Mouse (Mus musculus): ENCODE results near the gene Vim. TPM values are rescaled to one million over a fixed set of nuclear protein-coding genes. Genes with fewer than 3 reads are reported as not detected.
A peak's percentile ranks its signal among the peaks of the same experiment; 100 is the strongest.

Gene Vim
- 100 to 1,000 TPM; 296 to 301 TPM for total RNA-seq (2021)
- long read RNA-seq, experiment 1, transcript Vim-201 (9 exons, 2,193 nt) = major isoform, 58 of 66 reads
- long read RNA-seq, experiment 1, partial matches to known transcripts = 2 of 66 reads
- long read RNA-seq, experiment 1, other reads (novel, unspliced or antisense) = 4 of 66 reads
- long read RNA-seq, experiment 2, transcript Vim-201 (9 exons, 2,193 nt) = major isoform, 33 of 35 reads
- long read RNA-seq, experiment 2, partial matches to known transcripts = 0 of 35 reads
- long read RNA-seq, experiment 2, other reads (novel, unspliced or antisense) = 1 of 35 reads

DNA sequence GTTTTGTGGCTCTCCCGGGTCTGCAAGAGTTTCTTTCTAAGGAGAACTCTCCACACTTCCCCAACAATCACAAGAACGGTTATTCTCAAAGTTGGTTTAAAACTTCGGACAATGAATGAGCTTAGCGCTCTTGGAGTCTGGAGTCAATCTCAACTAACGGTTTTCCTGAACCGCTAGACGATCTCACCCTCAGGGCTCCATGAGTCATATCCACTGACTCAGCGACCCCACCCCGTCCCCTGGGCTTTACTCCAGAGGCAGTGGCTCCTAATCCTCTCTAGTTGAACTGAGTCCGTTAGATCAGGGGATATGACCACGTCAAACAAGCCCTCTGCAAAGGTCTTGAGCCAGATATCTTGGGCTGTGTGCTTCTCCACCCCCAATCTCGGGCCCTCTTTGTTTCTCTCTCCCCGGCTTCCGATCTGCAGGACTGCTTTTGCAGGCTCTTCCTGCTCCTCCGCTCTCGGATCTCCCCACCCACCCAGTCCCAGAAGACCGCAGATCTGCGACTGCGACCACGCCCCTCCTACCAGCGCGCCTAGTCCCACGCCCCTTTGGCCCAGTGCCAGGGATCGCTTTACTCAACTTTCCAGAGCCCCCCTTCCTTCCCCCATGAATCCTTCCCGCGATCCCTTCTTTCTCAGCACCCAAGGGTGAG lies at the start of gene Vim:
TSS of gene Vim (plus strand) at position 520 of the 658 bp plus-strand sequence.
- peak; percentile 94 for DNase-seq

GRCm38 (mm10) chr2:13526205-13526604 lies 47.5 kb upstream of the Vim start:
- no peak for DNase-seq

DNA sequence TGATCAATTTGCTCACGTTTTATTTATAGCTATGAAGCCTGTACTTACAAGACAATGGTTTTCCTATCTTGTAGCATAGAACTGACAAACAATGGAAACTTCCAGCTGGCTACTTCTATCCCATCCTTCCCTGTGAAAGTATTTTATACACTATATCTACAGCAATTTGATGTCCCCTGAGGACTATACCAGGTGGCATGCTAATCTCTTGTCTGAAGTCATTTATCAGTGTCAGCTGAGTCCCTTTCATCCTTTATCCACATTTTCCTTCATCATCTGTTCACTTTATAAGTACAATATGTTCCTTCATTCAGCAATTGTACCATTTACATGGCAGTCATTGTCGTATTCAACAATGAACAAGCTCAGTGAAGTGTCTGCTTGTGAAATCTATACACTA lies 46.6 kb upstream of the Vim start:
- DNase-seq = no peak

DNA sequence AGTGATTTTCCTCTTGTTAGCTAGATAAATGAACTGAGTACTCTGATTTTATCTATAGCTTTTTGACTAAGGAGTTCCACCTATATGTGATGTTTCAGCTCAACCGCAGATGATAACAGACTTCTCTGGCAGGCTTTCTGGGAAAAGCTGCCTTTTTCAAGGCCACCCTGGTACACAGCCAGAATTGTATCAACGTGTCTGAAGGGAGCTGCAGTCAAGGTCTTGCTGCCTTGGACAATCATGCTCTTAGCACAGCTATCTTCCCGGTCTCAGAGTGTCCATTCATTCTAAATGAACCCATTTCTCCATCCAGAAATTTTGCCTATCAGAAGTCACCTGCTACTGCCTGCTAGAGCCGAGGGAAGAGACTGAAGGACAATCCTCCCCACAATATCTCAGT lies 46.2 kb upstream of the Vim start:
- DNase-seq = no peak

DNA sequence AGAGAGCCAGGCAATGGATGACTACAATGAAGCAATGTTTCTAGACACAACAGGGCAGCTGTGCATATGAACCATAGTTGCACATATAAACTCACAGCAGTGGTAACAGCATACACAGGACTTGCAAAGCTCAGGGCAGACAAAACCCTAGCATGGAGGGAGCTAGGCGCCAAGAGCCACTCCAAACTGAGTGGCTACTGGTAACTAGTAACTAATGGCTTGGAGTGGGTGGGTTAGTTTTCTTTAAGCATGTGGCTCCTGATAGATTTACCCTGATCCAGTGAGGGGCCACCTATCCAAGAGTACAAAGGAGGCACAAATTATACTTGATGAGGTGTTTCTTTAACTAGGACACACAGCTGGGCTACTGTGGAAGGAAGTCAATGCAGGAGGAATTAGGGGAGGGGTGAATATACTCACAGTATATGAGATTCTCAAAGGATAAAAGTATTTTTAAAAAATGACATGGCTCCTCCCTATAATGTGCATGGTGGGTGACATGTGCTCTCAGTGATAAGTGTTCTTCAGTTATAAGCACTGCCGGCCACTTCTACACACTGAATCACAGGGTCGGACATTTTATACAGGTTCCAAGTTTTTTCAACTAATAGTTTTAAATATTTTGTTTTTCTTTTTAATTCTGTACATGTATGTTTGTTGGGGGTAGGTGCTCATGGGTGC lies 44.3 kb upstream of the Vim start:
- no peak for DNase-seq

- DNase-seq = no peak
These were observed 43.1 kb upstream of the Vim start for GRCm38 (mm10) chr2:13530639-13531038.

DNA sequence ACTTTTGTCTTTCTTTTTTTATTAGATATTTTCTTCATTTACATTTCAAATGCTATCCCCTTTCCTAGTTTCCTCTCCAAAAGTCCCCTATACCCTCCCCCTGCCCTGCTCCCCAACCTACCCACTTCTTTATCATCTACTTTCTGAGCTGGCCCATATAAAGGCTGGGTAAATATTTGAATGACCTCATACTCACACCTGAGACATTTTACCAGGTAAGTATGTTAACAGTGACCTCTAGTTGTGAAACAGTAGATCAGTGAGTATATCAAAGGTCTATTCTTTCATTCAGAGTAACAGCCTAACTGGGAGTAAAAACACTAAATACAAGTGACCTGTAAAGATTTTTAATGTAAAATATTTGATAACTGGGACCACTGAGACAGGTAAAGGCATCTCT lies 37.0 kb upstream of the Vim start:
- DNase-seq = no peak

DNA sequence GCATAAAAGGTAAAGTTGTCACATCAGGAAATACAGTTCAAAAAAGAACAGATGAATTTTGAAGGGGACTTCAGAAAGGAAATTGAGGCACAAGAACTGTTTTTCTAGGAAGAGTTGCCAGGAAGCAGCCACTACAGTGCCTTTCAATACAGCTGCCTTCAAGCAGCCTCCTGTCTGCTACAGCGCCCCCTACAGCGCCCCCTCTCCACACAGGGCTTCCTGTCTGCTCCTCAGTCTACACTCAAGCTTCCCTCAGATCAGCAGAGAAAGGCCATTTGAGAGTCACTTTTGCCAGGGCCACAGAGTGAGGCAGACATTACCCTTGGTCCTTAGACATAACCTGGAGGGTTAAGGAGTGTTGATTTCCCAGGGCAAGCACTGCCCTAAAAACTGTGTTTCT lies 36.0 kb upstream of the Vim start:
- DNase-seq = no peak

- no peak for DNase-seq
These were observed 35.5 kb upstream of the Vim start for GRCm38 (mm10) chr2:13538258-13538657.

DNA sequence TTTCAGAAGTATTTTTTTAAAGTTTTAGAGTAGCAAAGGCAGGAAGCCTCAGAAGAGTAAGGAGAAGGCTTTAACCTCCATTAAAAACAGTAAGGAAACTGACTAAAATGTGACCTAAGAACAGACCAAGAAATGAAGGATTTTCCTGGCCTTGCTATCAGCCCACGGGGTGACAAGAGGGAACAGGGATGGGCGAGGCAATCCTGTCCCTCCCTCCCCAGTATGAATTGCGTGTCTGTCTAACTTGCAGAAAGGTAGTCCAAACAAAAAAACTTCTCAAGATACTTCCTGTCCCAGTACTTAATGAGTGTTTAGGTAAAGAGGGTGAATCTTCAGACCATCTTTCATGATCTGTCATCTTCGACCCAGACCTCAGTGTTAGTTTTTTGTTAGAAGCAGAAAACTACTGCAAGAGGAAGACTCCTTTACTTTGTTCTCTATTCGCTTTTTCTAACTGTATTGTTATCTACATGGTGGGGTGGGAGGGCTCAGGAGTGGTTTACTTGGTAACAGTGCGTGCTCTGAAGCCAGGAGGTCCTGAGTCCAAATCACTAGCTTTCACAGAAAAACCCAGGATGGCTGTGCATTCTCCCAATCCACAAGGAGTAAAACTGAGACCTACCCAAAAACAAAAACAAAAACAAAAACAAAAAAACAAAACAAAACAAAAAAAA lies 34.9 kb upstream of the Vim start:
- no peak for DNase-seq

DNA sequence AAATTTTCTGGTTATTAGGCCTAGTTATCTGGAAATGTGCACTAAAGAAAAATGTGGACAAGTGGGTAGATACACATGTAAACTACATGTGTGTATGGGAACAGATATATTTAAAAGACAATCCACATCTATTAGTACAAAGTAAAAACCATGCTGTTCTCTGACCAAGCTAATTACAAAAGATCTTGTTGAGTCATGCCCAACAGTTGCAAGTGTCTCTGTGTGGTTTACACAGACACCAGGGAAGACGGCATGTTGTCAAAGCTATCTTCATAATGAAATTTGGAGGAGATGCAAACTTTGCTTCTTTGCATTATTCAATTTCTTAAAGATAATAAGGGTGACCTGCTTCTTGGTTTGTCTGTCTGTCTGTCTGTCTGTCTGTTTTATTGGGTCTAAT lies 33.9 kb upstream of the Vim start:
- no peak for DNase-seq

DNA sequence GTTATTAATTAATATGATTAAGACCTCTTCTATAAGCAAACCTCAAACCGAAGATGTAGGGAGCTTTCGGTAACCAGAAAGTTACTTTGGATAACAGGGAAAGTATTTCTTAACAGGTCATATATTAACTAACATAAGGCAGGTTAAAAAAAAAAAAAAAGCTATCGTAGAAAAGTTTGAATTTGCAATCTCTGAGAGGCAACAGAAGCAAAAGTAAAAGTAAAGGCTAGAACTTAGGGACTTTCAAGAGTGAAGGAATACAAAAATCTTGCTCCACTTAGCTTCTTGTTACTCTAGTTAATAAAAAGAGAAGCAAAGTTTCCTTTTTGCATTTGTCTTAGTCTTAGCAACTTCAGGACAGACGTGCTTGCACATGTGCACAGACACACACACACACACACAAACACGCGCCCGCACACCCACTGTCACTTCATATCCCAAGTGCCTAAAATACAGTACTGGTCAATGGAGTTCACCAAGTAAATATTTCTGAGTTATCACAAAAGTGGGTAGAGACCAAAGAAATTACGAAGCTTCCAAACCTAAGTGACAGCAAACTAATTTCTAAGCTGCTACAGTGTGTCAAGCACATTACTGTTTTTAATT lies 30.1 kb upstream of the Vim start:
- peak in 1 of 2 experiments; percentile 49 for DNase-seq

DNA sequence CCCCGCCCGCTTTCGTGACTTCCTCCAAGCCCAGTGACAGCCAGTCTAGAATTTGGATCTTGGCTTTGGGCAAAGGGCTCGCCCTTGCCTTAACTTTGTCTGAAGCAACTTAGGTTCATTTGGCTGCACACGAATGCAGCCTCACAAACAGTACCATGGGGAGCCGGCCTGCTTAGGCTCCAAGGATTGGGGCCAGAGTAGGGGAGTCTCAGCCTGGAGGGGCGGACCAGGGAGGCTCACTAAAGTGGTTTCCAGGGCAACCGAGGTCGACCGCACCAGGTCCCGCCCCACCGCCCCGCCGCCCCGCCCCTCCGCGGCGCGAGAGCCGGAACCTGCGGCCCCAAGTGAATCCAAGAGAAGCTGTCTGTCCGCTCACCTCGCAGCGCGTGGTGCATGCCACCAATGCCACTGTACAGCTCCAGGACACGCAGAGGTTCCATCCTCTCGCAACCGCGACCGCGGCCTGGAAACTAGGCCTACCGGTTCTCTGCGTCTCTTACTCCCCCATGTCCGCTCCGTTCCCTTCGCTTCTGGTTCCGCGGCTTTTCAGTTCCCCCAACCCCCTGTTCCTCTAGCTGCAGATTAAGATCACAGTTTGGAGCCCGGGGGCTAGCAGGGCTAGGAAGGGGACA lies 29.4 kb upstream of the Vim start, which contains the start of gene Trdmt1:
TSS of gene Trdmt1 (minus strand) at position 476 of the 632 bp plus-strand sequence.
- peak; percentile 91 for DNase-seq

DNA sequence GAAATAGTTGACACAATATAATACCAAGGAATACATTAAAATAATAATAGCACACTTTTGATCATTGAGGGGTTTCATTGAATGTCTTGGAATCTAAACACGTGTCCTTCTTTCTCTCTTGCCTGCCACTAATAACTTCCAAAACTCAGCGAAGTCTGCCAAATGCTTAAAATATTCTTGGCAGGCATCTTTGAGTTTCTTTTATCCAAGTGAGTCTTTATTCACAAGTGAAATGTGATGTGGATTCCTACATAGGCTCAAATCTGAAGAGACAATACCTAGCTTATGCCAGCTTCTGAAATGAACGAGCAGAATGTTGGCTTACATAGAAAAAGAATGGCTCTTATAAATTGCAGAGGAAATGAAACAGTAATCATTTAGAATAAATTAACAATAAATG lies 25.0 kb upstream of the Vim start:
- DNase-seq = no peak

DNA sequence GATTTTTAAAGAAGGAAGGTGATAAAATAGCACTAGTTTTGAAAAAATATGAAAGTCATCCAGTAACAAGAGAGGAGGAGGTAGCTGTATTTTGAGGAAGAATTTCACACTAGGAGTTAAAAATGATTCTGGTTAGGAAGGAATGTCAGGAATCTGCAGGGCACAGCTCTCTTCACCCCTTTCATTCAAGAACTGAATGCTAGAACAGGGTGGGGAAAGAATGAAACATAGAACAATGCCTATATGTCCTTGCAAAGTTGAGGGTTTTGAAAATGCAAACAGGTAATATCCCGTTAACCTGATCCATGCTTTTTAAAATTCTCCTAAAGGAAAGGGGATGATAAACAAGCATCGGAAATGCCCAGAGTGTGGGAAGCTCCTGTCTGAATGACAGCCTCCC lies 19.8 kb upstream of the Vim start:
- DNase-seq = no peak

DNA sequence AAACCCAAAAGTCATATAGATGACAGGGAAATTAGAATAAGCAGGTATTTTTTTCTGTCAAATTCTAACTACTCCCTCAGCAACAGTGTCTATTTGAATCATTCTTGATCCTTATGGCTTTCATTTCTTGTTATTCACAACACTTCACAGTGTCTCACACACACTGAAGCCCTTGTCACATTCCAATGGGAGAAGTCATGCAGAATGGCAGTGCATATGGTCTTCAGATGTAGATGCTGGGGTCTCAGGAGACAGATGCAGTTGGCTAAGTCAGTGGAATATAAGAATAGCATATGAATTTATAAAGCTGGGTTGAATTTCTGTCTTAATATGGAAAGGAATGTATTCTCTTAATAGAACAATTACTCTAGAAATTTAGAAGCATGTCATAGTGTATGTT lies 17.5 kb upstream of the Vim start:
- DNase-seq = no peak

GRCm38 (mm10) chr2:13557145-13558030 lies 16.3 kb upstream of the Vim start:
- peak; percentile 36 to 45 for DNase-seq

DNA sequence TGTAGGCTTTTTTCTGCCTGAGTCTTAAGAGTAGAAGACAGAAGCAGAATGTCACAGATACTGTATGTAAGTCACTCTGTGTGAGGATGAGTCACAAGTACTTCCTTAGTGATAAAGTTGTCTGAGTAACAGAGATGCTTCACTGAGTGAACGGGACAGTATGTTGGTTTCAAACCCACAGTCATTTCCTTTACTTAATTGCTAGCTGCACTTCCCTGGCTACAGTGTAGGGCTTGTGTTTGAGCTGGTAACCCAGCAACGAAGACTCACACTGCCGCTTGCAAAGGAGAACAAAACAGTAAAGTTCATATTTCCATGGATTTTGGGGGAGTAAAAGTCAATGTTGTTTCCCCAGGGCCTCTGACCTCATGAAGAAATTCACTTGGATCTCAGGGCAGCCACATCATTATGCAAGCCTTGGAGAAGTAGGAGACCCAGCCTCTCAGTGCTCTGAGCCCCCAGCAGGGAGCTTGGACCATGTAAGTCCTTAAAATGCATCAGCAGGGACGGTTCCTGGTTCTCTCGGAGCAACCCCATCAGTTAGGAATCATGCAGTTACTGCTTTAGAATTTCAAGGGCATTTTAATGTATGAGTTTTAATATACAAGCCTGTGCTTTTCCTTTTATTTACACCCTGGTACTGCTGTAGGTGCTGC lies 15.0 kb upstream of the Vim start:
- peak; percentile 53 to 84 for DNase-seq

- DNase-seq = peak; percentile 33 to 43
These were observed 14.4 kb upstream of the Vim start for GRCm38 (mm10) chr2:13559303-13559702.

DNA sequence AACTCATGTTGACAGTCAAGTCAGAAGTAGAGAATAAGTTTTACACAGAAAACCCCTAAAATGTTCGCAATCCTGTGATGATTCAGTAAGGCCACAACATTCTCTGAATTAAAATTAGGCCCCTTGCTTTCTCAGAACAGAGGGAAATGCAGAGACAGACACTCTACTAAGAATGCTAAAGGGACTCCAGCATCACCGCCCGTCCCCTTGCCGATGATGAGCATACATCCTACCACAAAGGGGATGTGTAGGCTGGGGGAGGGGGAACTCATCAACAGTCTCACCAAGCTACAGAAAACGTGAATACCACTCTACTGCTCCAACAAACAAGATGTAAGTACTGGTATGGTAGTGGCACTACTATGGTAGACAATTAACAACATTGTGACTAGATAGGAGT lies 14.0 kb upstream of the Vim start:
- no peak for DNase-seq
